Mouse (Mus musculus) liver, embryonic 11.5 days (tissue): ENCODE measurements at regions not wholly inside any gene's neighbourhood (a gene's known extent, or its start where the extent isn't known, plus 50 kb on each side); places are given as distances from the start of the nearest gene placed in this dataset.

Experiments
- ATAC-seq: fragments of 200-750 bp; cut with Nextera tagmentation; replicated peaks from 2 replicates; pipeline ENCODE4 v1.8.0; 2017; ENCODE audit warnings: moderate number of reproducible peaks, mild to moderate bottlenecking, moderate TSS enrichment, moderate library complexity; ENCODE audit not compliant: low FRiP score
- DNase-seq: peaks from one replicate; pipeline ENCODE4 v3.0.0-alpha.2; 2017; ENCODE audit warnings: low spot score
- H3K27ac ChIP-seq: fragments of 300-500 bp; sonication (generic); 2 replicates; pipeline ENCODE4 v1.5.1; 2014; ENCODE audit warnings: mild to moderate bottlenecking, low read depth, low read length, control low read depth
- H3K27me3 ChIP-seq: fragments of 300-500 bp; sonication (generic); replicated peaks from 2 replicates; pipeline ENCODE4 v1.6.1; 2014; ENCODE audit warnings: low read length, mixed read lengths; ENCODE audit not compliant: control insufficient read depth, insufficient read depth
- H3K36me3 ChIP-seq: fragments of 300-500 bp; sonication (generic); 2 replicates; pipeline ENCODE4 v1.6.1; 2014; ENCODE audit warnings: mild to moderate bottlenecking, low read length, moderate library complexity, mixed read lengths; ENCODE audit not compliant: control insufficient read depth, insufficient read depth
- H3K4me1 ChIP-seq: fragments of 300-500 bp; sonication (generic); replicated peaks from 2 replicates; pipeline ENCODE4 v1.6.1; 2014; ENCODE audit warnings: low read length, mixed read lengths; ENCODE audit not compliant: control insufficient read depth, insufficient read depth
- H3K4me2 ChIP-seq: fragments of 300-500 bp; sonication (generic); 2 replicates; pipeline ENCODE4 v1.6.1; 2014; ENCODE audit warnings: mild to moderate bottlenecking, control low read depth, moderate library complexity
- H3K4me3 ChIP-seq: fragments of 300-500 bp; sonication (generic); 2 replicates; pipeline ENCODE4 v1.5.1; 2014; ENCODE audit warnings: low read depth, low read length, control low read depth
- H3K9ac ChIP-seq: fragments of 300-500 bp; sonication (generic); 2 replicates; pipeline ENCODE4 v1.6.1; 2014; ENCODE audit warnings: low read depth, low read length, control low read depth
- H3K9me3 ChIP-seq: fragments of 300-500 bp; sonication (generic); 2 replicates; pipeline ENCODE4 v1.6.1; 2016; ENCODE audit warnings: low read length, inconsistent platforms, mixed read lengths; ENCODE audit not compliant: control insufficient read depth
- WGBS: fragments of 180-500 bp; shearing (Covaris S2); extraction: QIAGEN DNeasy Blood & Tissue Kit; methylation state at CpG from one replicate; pipeline ENCODE4 v1.1.7; 2014; 5-methylcytosine and 5-hydroxymethylcytosine counted together

DNA sequence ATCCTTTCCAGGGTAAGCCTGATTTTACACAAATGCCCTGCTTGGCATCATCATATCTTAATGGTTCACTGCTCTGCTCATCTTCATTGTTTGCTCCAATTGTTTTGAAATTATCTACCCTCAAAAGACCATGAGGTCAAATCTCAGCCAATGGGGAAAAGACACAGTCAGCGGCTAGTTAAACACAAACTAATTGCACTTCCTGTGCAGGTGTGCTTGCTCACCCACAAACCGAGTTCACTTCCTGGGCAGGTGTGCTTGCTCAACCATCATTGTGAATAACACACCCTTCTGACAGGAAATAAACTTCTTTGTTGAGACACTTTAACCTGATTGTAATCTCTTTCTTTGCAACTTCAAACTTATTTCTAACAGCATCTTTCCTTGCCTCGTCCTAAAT, 75.8 kb upstream of the Ngly1 start:
- Histone ChIP-seq H3K9ac (no peak overlapping the region), H3K27me3 (no peaks in the 10 kb centered on the region), H3K36me3 (no peaks in the 10 kb centered on the region), H3K4me1 (no peaks in the 10 kb centered on the region), H3K4me2 (no peak overlapping the region), H3K4me3 (no peak overlapping the region), H3K27ac (no peak overlapping the region), H3K9me3 (no peaks in the 10 kb centered on the region)
- DNase-seq (no peak), ATAC-seq (no peak)
- WGBS, result 61% methylated on average over 3 of the region's 3 CpGs

DNA sequence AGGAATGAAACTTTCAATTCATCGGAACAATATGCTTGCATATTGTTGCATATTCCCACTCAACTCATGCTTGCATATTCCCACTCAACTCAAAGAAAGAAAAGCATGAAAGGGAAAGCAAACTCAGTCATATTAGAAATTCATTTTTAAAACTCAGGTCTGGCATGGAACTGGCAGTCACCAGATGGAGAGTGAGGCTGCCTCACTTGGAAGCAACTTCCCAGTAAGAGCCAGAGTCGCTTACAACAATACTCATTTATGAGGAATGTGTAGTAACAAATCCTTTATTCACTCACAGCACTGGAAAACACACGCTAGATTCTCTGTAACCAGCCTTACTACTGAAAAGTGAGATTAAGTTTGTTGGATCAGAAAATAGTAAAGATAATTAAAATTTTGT, 70.9 kb upstream of the Ngly1 start:
- Histone ChIP-seq H3K9me3 (no peaks in the 10 kb centered on the region), H3K4me3 (no peak overlapping the region), H3K27ac (no peak overlapping the region), H3K9ac (no peak overlapping the region), H3K4me2 (no peak overlapping the region), H3K36me3 (no peaks in the 10 kb centered on the region), H3K27me3 (no peaks in the 10 kb centered on the region), H3K4me1 (no peaks in the 10 kb centered on the region)
- 80% methylated on average over 3 of the region's 3 CpGs for WGBS
- DNase-seq, result no peak
- no peak for ATAC-seq

DNA sequence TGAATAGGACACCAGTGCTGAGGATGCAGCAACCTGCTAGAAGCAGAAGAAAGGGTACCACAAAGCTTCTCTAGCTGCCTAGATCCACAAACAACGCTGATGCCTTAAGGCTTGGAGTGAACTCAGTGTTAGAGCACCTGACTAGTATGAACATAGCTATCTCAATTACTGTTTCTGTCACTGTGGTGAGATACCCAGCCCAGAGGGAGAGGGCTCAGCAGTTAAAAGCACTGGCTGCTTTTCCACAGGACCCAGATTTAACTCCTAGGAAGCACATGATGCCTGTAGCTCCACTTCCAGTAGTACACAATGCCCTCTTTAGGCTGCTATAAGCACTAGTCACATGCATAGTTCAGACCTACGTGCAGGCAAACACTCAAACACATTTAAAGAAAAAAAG, 67.3 kb upstream of the Ngly1 start:
- ATAC-seq (no peak), DNase-seq (no peak)
- no peaks in the 10 kb centered on the region for H3K4me1 ChIP-seq
- H3K9me3 ChIP-seq, result no peaks in the 10 kb centered on the region
- no peak overlapping the region for H3K9ac ChIP-seq
- 65% methylated on average over 2 of the region's 2 CpGs for WGBS
- no peak overlapping the region for H3K4me3 ChIP-seq
- no peak overlapping the region for H3K4me2 ChIP-seq
- no peaks in the 10 kb centered on the region for H3K36me3 ChIP-seq
- H3K27ac ChIP-seq, result no peak overlapping the region
- no peaks in the 10 kb centered on the region for H3K27me3 ChIP-seq

DNA sequence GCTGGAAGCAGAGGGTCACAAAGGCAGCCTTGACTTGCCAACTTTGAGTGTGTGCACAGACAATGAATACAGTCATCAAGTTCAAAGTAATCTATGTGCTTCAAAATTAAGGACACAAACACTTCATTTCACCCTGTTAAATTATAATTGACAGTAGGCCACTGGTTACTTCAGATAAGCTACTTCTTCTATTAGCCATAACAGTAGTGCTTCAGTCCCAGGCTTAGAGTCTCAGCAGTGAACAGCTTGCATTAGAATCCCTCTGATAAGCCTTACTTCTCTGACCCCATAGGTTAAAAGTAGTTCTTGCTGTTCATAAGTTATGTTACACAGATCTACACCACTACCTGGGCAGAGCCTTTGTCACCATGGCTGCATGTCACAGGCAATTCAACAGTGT, 63.8 kb upstream of the Ngly1 start:
- Histone ChIP-seq H3K27ac (no peak overlapping the region), H3K9ac (no peak overlapping the region), H3K4me3 (no peak overlapping the region), H3K36me3 (no peaks in the 10 kb centered on the region), H3K4me2 (no peak overlapping the region), H3K9me3 (no peaks in the 10 kb centered on the region), H3K27me3 (no peaks in the 10 kb centered on the region), H3K4me1 (no peaks in the 10 kb centered on the region)
- DNase-seq, result no peak
- no peak for ATAC-seq
